Mouse (Mus musculus): ENCODE results near the gene Lpcat1. TPM values are rescaled to one million over a fixed set of nuclear protein-coding genes. Genes with fewer than 3 reads are reported as not detected.

The Lpcat1 gene
- total RNA-seq, 2 experiments from 2014 or later = 12.7 to 14.2 TPM

- peak; percentile 82 for DNase-seq
These were observed 20.1 kb upstream of the Lpcat1 start for GRCm38 (mm10) chr13:73446943-73447342.

- DNase-seq = no peak
These were observed 19.5 kb upstream of the Lpcat1 start for GRCm38 (mm10) chr13:73447478-73447877.

- DNase-seq = peak; percentile 13
These were observed 18.8 kb upstream of the Lpcat1 start for GRCm38 (mm10) chr13:73448201-73448600.

- DNase-seq = no peak
These were observed 18.3 kb upstream of the Lpcat1 start for GRCm38 (mm10) chr13:73448723-73449122.

GRCm38 (mm10) chr13:73453503-73454217, 13.3 kb upstream of the Lpcat1 start:
- DNase-seq = no peak

- DNase-seq = no peak
These were observed 11.7 kb upstream of the Lpcat1 start for GRCm38 (mm10) chr13:73455328-73455727.

GRCm38 (mm10) chr13:73457301-73457700, 9.7 kb upstream of the Lpcat1 start:
- DNase-seq = no peak

- no peak for DNase-seq
These were observed 9.3 kb upstream of the Lpcat1 start for GRCm38 (mm10) chr13:73457741-73458140.

- no peak for DNase-seq
These were observed 8.3 kb upstream of the Lpcat1 start for GRCm38 (mm10) chr13:73458719-73459118.

- DNase-seq = no peak
These were observed 7.7 kb upstream of the Lpcat1 start for GRCm38 (mm10) chr13:73459189-73459850.

GRCm38 (mm10) chr13:73461551-73461950, 5.4 kb upstream of the Lpcat1 start:
- no peak for DNase-seq

- no peak for DNase-seq
These were observed 1.8 kb upstream of the Lpcat1 start for GRCm38 (mm10) chr13:73465156-73465555.

GRCm38 (mm10) chr13:73466411-73466810, 586 bp upstream of the Lpcat1 start:
- DNase-seq = no peak

GRCm38 (mm10) chr13:73467421-73468237, 632 bp downstream of the Lpcat1 start:
- peak; percentile 39 for DNase-seq

- DNase-seq = no peak
These were observed 1.8 kb downstream of the Lpcat1 start for GRCm38 (mm10) chr13:73468834-73469233.

- DNase-seq = no peak
These were observed 2.4 kb downstream of the Lpcat1 start for GRCm38 (mm10) chr13:73469257-73469967.

- no peak for DNase-seq
These were observed 5.5 kb downstream of the Lpcat1 start for GRCm38 (mm10) chr13:73472481-73472880.

GRCm38 (mm10) chr13:73473746-73474145, 6.7 kb downstream of the Lpcat1 start:
- DNase-seq = no peak

GRCm38 (mm10) chr13:73474163-73474562, 7.2 kb downstream of the Lpcat1 start:
- DNase-seq = no peak

- no peak for DNase-seq
These were observed 8.3 kb downstream of the Lpcat1 start for GRCm38 (mm10) chr13:73475058-73475980.

- no peak for DNase-seq
These were observed 9.3 kb downstream of the Lpcat1 start for GRCm38 (mm10) chr13:73476259-73476658.
